Mouse (Mus musculus) kidney, adult 2 months (tissue): ENCODE measurements at regions not wholly inside any gene's neighbourhood (a gene's known extent, or its start where the extent isn't known, plus 50 kb on each side); places are given as distances from the start of the nearest gene placed in this dataset.

Experiments used
- CTCF ChIP-seq: fragments of 200-500 bp; conservative IDR thresholded peaks from 2 replicates; pipeline ENCODE4 v1.5.1; 2011; ENCODE audit warnings: low read depth, mild to moderate bottlenecking, control low read depth, low read length, moderate library complexity, mixed read lengths; ENCODE audit not compliant: insufficient read depth, insufficient read length
- POLR2A ChIP-seq: fragments of 200-500 bp; IDR thresholded peaks from one replicate; pipeline ENCODE4 v1.6.1; 2011; ENCODE audit warnings: low read depth, low read length, control low read depth

DNA sequence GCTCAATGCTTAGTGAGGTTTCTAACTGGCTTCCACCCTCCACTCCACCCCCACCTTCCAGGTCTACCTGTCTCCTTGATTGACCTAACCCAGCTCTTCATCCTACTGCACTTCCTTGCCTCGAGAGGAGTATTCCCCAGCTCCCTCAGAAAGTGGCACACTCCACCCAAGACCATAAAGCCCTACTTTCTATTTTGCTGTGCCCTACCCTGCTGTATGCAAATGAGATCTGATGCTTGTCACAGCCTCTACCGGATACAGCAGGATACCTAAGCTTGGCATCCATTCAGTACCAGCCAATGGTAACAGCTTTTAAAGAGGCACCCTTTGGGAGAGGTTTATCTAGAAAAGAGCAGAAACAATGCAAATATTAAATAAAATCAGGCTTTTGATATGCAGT lies 92.1 kb upstream of the Rreb1 start:
- no peak for TF ChIP-seq CTCF
- TF ChIP-seq POLR2A: no peak
